Mouse (Mus musculus) ES-E14 (cell line): ENCODE results near the gene Bnc2. TPM values are rescaled to one million over a fixed set of nuclear protein-coding genes. Genes with fewer than 3 reads are reported as not detected.
A peak's percentile ranks its signal among the peaks of the same experiment; 100 is the strongest.

ENCODE experiments used
- DNase-seq: peaks from one replicate; pipeline ENCODE4 v3.0.0-alpha.2; 2013; ENCODE audit warnings: low read depth, low spot score
- H3K27ac ChIP-seq: 2 replicates; pipeline ENCODE4 v1.5.1; 2012; ENCODE audit warnings: low read depth, mild to moderate bottlenecking, low read length, moderate library complexity, mixed read lengths; ENCODE audit not compliant: poor library complexity, insufficient read depth, severe bottlenecking
- H3K36me3 ChIP-seq: 2 replicates; pipeline ENCODE4 v1.6.1; 2012; ENCODE audit warnings: mild to moderate bottlenecking, low read length, moderate library complexity, mixed read lengths; ENCODE audit not compliant: control insufficient read depth, poor library complexity, insufficient read depth, severe bottlenecking
- H3K4me1 ChIP-seq, 2 experiments: fragments of 150-350 bp in 1 of 2; sonication (generic) in 1 of 2; 2 replicates each; pipeline ENCODE4 v1.6.1; 2012; ENCODE audit warnings: low read length in 2 of 2, mild to moderate bottlenecking in 1 of 2, mixed read lengths in 1 of 2; ENCODE audit not compliant: control insufficient read depth in 2 of 2, insufficient read depth in 2 of 2, poor library complexity in 1 of 2
- H3K4me3 ChIP-seq, 2 experiments: fragments of 150-350 bp in 1 of 2; sonication (generic) in 1 of 2; 2 replicates each; pipeline ENCODE4 v1.5.1; 2012; ENCODE audit warnings: low read length in 2 of 2, low read depth in 1 of 2, mild to moderate bottlenecking in 1 of 2, mixed read lengths in 1 of 2; ENCODE audit not compliant: insufficient read depth in 1 of 2, poor library complexity in 1 of 2, severe bottlenecking in 1 of 2
- H3K9ac ChIP-seq: 2 replicates; pipeline ENCODE4 v1.6.1; 2012; ENCODE audit warnings: low read depth, mild to moderate bottlenecking, low read length, mixed read lengths; ENCODE audit not compliant: poor library complexity, insufficient read depth, severe bottlenecking
- H3K9me3 ChIP-seq: fragments of 150-350 bp; sonication (generic); 2 replicates; pipeline ENCODE4 v1.6.1; 2012; ENCODE audit warnings: low read depth, mild to moderate bottlenecking, low read length; ENCODE audit not compliant: control insufficient read depth, insufficient read depth
- CHD2 ChIP-seq: IDR thresholded peaks from 2 replicates; pipeline ENCODE4 v1.6.1; 2014; ENCODE audit warnings: mild to moderate bottlenecking, low read depth, low read length, inconsistent platforms
- HCFC1 ChIP-seq: IDR thresholded peaks from 2 replicates; pipeline ENCODE4 v1.6.1; 2012; ENCODE audit warnings: low read length, inconsistent platforms, borderline replicate concordance; ENCODE audit not compliant: insufficient read depth
- MAFK ChIP-seq: IDR thresholded peaks from 2 replicates; pipeline ENCODE4 v1.6.1; 2014; ENCODE audit warnings: mild to moderate bottlenecking, low read depth, low read length, inconsistent platforms; ENCODE audit not compliant: insufficient read depth
- ZC3H11A ChIP-seq: IDR thresholded peaks from 2 replicates; pipeline ENCODE4 v1.6.1; 2012; ENCODE audit warnings: low read depth, mild to moderate bottlenecking, inconsistent platforms, low read length, borderline replicate concordance
- ZNF384 ChIP-seq: IDR thresholded peaks from 2 replicates; pipeline ENCODE4 v1.6.1; 2012; ENCODE audit warnings: low read depth, low read length, inconsistent platforms
- in situ Hi-C, 2 experiments: fragments of 600-800 bp; cut with MboI; formaldehyde crosslinking; loops; one replicate each; pipeline ENCODE4 v1.15.1; 2025; ENCODE audit warnings: low sequenced_read_pairs in 2 of 2, inconsistent platforms in 1 of 2; ENCODE audit not compliant: unreplicated experiment in 2 of 2
- total RNA-seq: library from RNA; depleted of rRNA; stranded (reverse); fragments of 300-350 nt; gene quantifications from 2 replicates; pipeline ENCODE4 v1.2.3, GENCODE M21; 2012

Bnc2 gene
- total RNA-seq, 1 experiment, result 15.1 TPM

DNA sequence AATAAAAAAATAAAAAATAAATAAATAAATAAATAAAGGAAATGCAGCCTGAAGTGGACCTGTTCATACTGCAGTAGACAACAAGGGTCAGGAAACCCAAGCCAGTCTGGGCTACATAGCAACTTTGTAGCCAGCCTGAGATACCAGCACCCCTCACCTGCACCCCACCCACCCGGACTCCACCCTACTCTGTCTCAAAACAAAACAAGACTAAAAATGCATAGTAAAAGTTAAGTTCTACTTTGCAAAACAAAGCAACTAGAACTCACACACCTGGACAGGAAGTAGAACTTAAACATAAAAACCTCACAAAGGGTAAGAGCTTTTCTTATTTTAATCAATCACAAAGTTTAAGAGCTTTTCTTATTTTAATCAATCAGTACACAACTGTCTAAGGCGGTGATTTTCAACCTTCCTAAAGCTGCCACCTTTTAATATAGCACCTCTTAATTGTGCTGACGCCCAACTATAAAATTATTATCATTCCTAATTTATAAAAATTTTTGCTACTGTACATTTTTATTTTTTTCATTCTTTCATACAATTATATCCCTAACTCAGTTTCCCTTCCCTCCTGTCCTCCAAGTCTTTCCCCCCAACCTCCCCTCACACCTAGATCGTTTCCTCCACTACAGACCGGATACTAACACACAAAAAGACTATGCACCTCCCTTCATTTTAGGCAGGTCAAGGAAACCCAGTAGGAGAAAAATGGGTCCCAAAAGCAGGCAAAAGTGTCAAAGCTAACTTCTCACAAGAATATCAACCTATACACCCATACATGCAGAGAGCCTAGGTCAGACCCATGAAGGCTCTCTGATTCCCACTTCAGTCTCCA is 12.6 kb downstream of the Bnc2 start:
- in situ Hi-C loops, result no loop called here
- TF ChIP-seq CHD2, result peak; percentile 63
- no peak for TF ChIP-seq MAFK
- TF ChIP-seq ZNF384, result 0 out of 2 replicates have a peak, but pooled peaks have one; percentile 6
- Histone ChIP-seq H3K36me3 (no peaks in the 10 kb centered on the region; the same call in 1 of the 2 replicates), H3K9ac (peak overlapping the region; percentile 67), H3K9me3 (no peaks in the 10 kb centered on the region), H3K27ac (peak overlapping the region; percentile 99), H3K4me3 (peak overlapping the region in 1 of 2 experiments; percentile 17; a peak in 2 of 4 replicates), H3K4me1 (peaks cover 17 to 39% of the 10 kb centered on the region in 2 experiments)
- no peak for DNase-seq

DNA sequence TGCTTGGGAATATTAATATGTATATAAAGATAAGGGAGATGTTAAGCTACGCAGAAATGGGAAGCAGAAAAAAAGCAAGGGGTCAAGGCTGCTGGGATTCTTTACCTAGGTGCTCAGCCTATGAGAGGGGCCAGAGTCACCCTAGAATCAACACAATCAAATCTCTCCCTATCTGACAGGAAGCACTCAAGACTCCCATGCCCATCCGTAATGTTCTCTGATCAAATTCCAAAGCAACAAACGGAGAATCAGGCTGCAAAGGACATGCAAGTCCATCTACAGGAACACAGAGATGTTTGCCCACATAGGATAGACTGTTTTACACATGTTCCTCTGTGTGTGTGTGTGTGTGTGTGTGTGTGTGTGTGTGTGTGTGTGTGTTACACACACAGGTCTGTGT is 13.7 kb downstream of the Bnc2 start:
- Histone ChIP-seq H3K9me3 (no peaks in the 10 kb centered on the region), H3K4me3 (no peak overlapping the region), H3K36me3 (no peaks in the 10 kb centered on the region; the same call in 1 of the 2 replicates), H3K4me1 (peaks cover 13 to 40% of the 10 kb centered on the region in 2 experiments), H3K9ac (peak overlapping the region; percentile 44; the same call in 1 of the 2 replicates), H3K27ac (peak overlapping the region; percentile 89; the same call in 1 of the 2 replicates)
- TF ChIP-seq MAFK, result no peak
- no peak for TF ChIP-seq ZNF384
- TF ChIP-seq HCFC1, result no peak
- no peak for TF ChIP-seq CHD2
- no peak for TF ChIP-seq ZC3H11A
- in situ Hi-C loops, result no loop called here
- no peak for DNase-seq

DNA sequence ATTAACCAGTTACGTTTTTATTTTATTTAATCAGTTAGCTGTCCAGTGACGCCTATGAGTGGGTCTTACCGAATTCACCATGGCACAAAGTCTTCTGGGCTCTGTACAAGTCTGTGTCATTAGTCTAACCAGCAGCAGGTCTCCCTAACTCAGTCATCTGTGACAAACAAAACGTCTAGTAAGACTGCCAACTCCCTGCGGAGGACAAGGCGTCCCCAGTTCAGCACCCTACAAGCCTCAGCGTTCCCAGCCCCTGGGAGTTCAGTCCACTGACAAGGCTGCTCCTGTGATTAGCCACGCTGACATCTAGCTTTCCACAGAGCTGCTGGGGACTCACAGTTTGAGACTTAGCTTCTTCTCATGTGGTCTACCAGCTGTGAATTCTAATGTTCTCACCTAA is 23.3 kb downstream of the Bnc2 start:
- Histone ChIP-seq H3K9me3 (no peaks in the 10 kb centered on the region), H3K9ac (no peak overlapping the region), H3K27ac (no peak overlapping the region), H3K4me1 (peaks cover 2% of the 10 kb centered on the region in 2 experiments; a peak in 1 of 4 replicates), H3K36me3 (no peaks in the 10 kb centered on the region), H3K4me3 (no peak overlapping the region)
- no peak for DNase-seq
- in situ Hi-C loops, result no loop called here
- TF ChIP-seq HCFC1, result no peak
- TF ChIP-seq ZC3H11A, result no peak
- TF ChIP-seq ZNF384, result no peak
- no peak for TF ChIP-seq CHD2
- no peak for TF ChIP-seq MAFK

DNA sequence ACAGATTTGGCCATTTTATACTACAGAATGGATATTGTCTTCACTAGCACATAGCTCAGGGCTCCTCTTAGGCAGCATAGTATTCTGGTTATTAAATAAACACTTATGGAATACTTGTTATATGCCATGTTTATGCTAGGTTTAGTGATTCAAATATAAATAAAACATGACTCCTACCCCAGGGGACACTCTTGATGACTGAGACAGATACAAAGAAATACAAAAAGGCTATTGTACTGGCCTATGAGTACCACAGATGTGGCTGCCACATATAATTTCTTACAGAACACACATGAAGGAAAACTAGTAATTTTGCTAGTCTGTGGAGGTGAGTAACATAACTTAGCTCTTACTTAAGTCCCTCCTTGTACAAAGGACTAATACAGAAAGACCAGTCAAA is 28.5 kb downstream of the Bnc2 start:
- DNase-seq, result no peak
- Histone ChIP-seq H3K27ac (no peak overlapping the region), H3K4me3 (no peak overlapping the region), H3K36me3 (no peaks in the 10 kb centered on the region), H3K9me3 (no peaks in the 10 kb centered on the region), H3K9ac (no peak overlapping the region), H3K4me1 (peaks cover 0 to 2% of the 10 kb centered on the region in 2 experiments; a peak in 1 of 4 replicates)
- in situ Hi-C loops, result no loop called here
- no peak for TF ChIP-seq ZC3H11A
- TF ChIP-seq CHD2, result no peak
- no peak for TF ChIP-seq MAFK
- TF ChIP-seq HCFC1, result no peak
- TF ChIP-seq ZNF384, result no peak

DNA sequence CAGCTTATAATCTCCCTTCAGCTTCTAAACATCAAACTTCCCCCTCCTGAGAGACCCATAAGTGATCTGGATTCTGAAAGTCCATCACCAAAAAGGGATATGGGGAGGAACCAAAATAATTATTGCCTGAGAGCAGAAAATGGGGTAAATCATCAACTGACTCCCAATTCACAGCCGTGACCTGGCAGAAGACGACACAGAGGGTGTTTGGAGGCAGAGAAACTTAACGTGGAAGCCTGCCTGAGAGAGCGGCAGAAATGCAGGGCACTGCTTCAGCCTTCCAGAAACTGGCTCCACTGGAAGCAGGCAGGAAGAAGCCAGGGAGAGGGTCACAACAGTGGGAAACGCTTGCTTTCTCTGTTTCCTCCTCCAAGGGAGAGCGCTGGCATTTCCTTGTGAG is 35.9 kb downstream of the Bnc2 start:
- H3K9ac ChIP-seq, result no peak overlapping the region
- peaks cover 0 to 8% of the 10 kb centered on the region in 2 experiments; a peak in 1 of 4 replicates for H3K4me1 ChIP-seq
- no peak overlapping the region for H3K4me3 ChIP-seq
- H3K9me3 ChIP-seq, result no peaks in the 10 kb centered on the region
- no peaks in the 10 kb centered on the region; the same call in 1 of the 2 replicates for H3K36me3 ChIP-seq
- no peak for DNase-seq
- H3K27ac ChIP-seq, result no peak overlapping the region
- in situ Hi-C loops, result no loop called here
- TF ChIP-seq ZNF384 (no peak), MAFK (no peak), CHD2 (no peak), ZC3H11A (no peak), HCFC1 (no peak)
